Mouse (Mus musculus): ENCODE measurements around the gene Clrn3. TPM values are rescaled to one million over a fixed set of nuclear protein-coding genes. Genes with fewer than 3 reads are reported as not detected.

Gene Clrn3
- polyA plus RNA-seq, 1 experiment from 2014 or later, result not detected

MicroRNA genes within 50 kb of the gene (microRNA counts, 519-probe panel; counts per million panel counts)
- 342 counts per million, percentile 67 among the panel's probes with 10 or more counts for microRNA mmu-miR-1962

Small RNA genes lying within 50 kb of the gene (microRNA-seq; reads per million reads assigned to microRNA genes)
- not detected for gene Mir1962

Other genes with a start within 250 kb of the Clrn3 start
- not detected in 2 replicates for gene Foxi2, start 118.3 kb downstream of the Clrn3 start, polyA plus RNA-seq (2016; fragmentation: Nextera tagmentation; extraction: Ambion mirVana)
- gene Ptpre, start 8.8 kb upstream of the Clrn3 start, polyA plus RNA-seq (2016; fragmentation: Nextera tagmentation; extraction: Ambion mirVana), result 2.3 TPM in 2 replicates
- 28.8 and 31.4 TPM in 2 replicates for gene Mki67, start 187.7 kb upstream of the Clrn3 start, polyA plus RNA-seq (2016; fragmentation: Nextera tagmentation; extraction: Ambion mirVana)

Data from neural tube, embryonic 12.5 days (tissue).